Mouse (Mus musculus) adrenal gland, adult 2 months (tissue): ENCODE data around the gene 4933412E24Rik. TPM values are rescaled to one million over a fixed set of nuclear protein-coding genes. Genes with fewer than 3 reads are reported as not detected.

ENCODE experiments used
- DNase-seq: peaks from one replicate; pipeline ENCODE4 v3.0.0; 2021
- long read RNA-seq: library from polyadenylated mRNA; stranded (forward); transcript quantifications from one replicate; pipeline ENCODE4 v2.0.0, GENCODE M21; 2021
- polyA plus RNA-seq: library from polyadenylated mRNA; depleted of rRNA; stranded (reverse); fragments of >200 nt; gene quantifications from 2 replicates; pipeline ENCODE4 v1.2.3, GENCODE M21; 2012; rRNA removed
- total RNA-seq, 2 experiments: library from RNA; stranded (reverse); gene quantifications; 2 replicates each; pipeline ENCODE4 v1.2.3; 2021

Gene 4933412E24Rik
- total RNA-seq (not detected), polyA plus RNA-seq (not detected in 2 replicates)
- long read RNA-seq, result 0 reads

- no peak for DNase-seq
Measured at GRCm38 (mm10) chr15:60016513-60016912, at the start of gene 4933412E24Rik. Gene 4933412E24Rik (minus strand): TSS chr15:60016613.

GRCm38 (mm10) chr15:60030728-60031127, 14.3 kb upstream of the 4933412E24Rik start:
- no peak for DNase-seq

GRCm38 (mm10) chr15:60021256-60021655, 4.8 kb upstream of the 4933412E24Rik start:
- no peak for DNase-seq

- no peak for DNase-seq
Measured at GRCm38 (mm10) chr15:60010199-60010598, 6.2 kb downstream of the 4933412E24Rik start.

GRCm38 (mm10) chr15:60009610-60010009, 6.8 kb downstream of the 4933412E24Rik start:
- DNase-seq, result no peak

- DNase-seq, result no peak
Measured at GRCm38 (mm10) chr15:59983777-59984176, 32.6 kb downstream of the 4933412E24Rik start.

GRCm38 (mm10) chr15:59975310-59975709, 41.1 kb downstream of the 4933412E24Rik start:
- no peak for DNase-seq

- DNase-seq, result no peak
Measured at GRCm38 (mm10) chr15:59974584-59974983, 41.8 kb downstream of the 4933412E24Rik start.

GRCm38 (mm10) chr15:59973651-59974519, 42.5 kb downstream of the 4933412E24Rik start:
- no peak for DNase-seq
